Mouse (Mus musculus): Measurements from ENCODE around the gene Mt2.

DNA sequence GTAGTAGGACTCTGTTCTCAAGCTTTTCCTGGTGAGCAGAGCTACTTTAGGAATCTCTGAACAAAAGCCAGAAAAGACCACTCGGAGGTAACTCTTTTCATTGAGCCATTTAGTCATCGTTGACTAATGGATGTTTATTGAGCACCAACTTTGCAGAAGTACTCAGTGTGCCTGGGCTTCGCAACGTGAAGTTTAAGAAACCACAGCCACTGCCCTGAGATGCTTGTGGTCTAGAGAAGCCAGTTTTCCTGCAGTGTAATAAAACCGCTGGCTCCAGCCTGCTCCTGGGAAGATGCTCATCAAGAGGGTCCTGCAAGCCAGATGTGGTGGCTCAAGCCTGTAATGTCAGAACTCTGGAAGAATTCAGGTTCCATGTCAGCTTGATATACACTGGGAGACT lies 40.4 kb upstream of the Mt2 start:
- TF ChIP-seq CTCF (conservative IDR thresholded peaks at IDR 0.05 in 1 of 2, IDR thresholded peaks at IDR 0.05 in 1 of 2; ENCODE audit: low read depth in 2 of 2, low read length in 2 of 2) (no peak), EP300 (IDR thresholded peaks at IDR 0.05; ENCODE audit: low read length) (no peak), POLR2AphosphoS2 (IDR thresholded peaks at IDR 0.05; ENCODE audit: low read depth, low read length) (no peak), POLR2A (IDR thresholded peaks at IDR 0.05; ENCODE audit: low read depth, low read length) (no peak), MXI1 (IDR thresholded peaks at IDR 0.05; ENCODE audit: low read depth, low read length) (no peak), ZKSCAN1 (IDR thresholded peaks at IDR 0.05; ENCODE audit: borderline replicate concordance, low read depth, low read length) (no peak), SIN3A (IDR thresholded peaks at IDR 0.05; ENCODE audit: low read length) (no peak), NRF1 (IDR thresholded peaks at IDR 0.05; ENCODE audit: low read depth, low read length) (no peak), RCOR1 (conservative IDR thresholded peaks at IDR 0.05; ENCODE audit: low read depth, low read length) (no peak), TBP (conservative IDR thresholded peaks at IDR 0.05; ENCODE audit: low read depth, low read length) (no peak), IRF4 (IDR thresholded peaks at IDR 0.05; ENCODE audit: low read depth, low read length) (no peak)
